Mouse (Mus musculus) CD4-positive, CD25-positive, alpha-beta regulatory T cell, adult 4 months (primary cell): ENCODE measurements around the gene Blm. TPM values are rescaled to one million over a fixed set of nuclear protein-coding genes. Genes with fewer than 3 reads are reported as not detected.

Experiments used
- ATAC-seq: one replicate; pipeline ENCODE4 v1.8.0; 2017
- polyA plus RNA-seq, 2 experiments: library from polyadenylated mRNA; unstranded; fragments of 100-300 nt; shearing (Covaris generic); gene quantifications; one replicate each; pipeline ENCODE4 v1.2.1; 2017

Gene Blm
- polyA plus RNA-seq, 2 experiments from 2014 or later: 6.1 to 8.8 TPM

DNA sequence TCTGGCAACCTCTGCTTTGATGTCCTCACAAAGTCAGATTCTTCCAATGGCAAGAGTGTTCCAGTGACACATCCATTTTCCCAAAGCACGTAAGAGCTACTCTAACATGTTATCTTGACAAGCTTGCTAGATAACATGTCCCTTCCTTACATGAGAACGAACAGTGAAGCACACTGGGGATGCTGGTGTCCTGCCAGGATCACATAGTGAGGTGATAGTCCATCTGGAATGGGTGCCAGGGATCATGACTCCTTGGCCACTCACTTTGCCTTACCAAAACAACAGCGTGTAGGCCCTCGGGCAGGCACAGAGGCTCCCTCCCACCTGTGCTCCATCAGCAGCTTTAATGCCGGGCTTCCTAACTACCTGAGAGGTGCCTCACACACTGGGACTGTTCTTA, 74.7 kb downstream of the Blm start:
- no peak for ATAC-seq

- no peak for ATAC-seq
These were observed 77.0 kb downstream of the Blm start for GRCm38 (mm10) chr7:80457831-80458343.

GRCm38 (mm10) chr7:80457241-80457640, 77.7 kb downstream of the Blm start:
- ATAC-seq: no peak

DNA sequence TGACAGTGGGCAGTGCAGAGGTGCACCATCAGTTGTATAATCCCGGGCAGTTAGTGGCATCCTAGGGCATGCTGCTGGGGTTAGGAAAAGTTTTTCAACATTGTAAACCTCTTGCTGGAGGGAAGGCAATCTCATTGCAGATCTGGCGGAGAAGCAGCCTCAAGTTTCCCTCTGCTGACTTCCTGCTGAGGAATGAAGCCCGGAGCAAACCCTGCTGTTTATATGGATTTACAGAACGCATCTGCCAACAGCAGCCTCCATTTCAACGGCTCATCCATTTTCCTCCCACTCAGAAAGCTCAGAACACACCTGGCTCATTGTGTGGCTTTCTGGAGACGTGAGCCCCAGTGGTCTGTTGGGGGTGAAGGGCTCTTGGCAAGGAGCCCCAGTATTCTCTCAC, 78.6 kb downstream of the Blm start:
- ATAC-seq: no peak

DNA sequence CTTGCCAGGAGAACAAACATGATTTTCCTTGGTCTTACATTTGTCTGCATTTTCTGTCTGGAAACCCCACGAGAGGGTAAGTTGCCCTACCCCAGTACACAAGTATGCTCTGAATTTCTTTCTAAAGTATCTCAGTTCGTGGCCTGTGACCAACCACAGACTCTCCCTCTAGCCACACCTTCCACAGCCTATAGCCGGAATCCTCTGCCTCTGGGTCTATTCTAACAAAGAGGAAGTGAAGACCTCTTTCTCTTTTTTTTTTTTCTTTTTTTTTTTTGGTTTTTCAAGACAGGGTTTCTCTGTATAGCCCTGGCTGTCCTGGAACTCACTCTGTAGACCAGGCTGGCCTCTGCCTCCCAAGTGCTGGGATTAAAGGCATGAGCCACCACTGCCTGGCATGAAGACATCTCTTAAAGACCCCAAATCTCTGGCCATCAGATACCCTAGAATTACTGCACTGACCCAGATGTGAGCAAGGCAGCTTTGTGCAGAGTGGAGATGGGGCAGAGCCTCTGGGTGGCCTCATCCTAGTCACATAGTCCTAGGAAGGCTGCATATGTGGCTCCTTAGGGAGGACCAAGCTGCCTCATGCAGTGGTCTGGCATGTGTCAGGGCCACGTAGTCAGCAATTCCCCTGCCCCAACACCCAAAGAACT, 79.3 kb downstream of the Blm start:
- no peak for ATAC-seq

GRCm38 (mm10) chr7:80454786-80455185, 80.1 kb downstream of the Blm start:
- ATAC-seq: no peak

- no peak for ATAC-seq
These were observed 80.9 kb downstream of the Blm start for GRCm38 (mm10) chr7:80453997-80454396.

GRCm38 (mm10) chr7:80453121-80453520, 81.8 kb downstream of the Blm start:
- no peak for ATAC-seq

- no peak for ATAC-seq
These were observed 82.7 kb downstream of the Blm start for GRCm38 (mm10) chr7:80452241-80452640.

DNA sequence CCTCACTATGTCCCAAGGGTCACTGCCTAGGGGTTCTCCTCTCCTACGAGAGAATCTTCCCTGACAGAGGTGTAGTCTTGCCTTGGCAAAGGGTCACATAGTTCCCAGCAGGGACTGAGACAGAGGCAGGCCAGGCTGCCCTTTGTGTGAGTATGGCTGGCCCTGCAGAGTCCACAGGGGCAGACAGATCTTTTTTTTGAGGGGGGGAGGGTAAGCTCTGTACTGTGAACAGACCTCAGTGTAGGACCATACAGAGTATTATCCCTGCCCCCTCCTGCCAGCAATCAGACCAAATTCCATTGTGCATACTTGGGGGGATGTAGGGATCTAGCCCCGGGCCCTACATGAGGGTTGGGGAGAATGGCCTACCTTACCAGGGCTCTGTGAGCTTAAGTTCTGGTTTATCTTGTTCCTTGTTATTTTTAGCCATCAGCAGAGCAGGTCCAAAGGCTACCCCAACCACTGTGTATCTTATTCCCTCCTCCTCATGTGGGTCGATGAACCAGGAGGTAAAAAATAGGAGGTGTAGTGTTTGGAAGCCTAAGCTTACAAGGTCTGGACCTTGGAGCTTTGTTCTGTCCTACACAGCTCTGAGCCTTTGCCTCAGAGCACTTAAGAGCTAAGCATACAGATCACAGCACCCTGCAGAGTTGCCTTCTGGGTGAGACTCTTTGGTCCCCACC, 83.2 kb downstream of the Blm start:
- ATAC-seq: no peak

GRCm38 (mm10) chr7:80450354-80450753, 84.6 kb downstream of the Blm start:
- no peak for ATAC-seq

DNA sequence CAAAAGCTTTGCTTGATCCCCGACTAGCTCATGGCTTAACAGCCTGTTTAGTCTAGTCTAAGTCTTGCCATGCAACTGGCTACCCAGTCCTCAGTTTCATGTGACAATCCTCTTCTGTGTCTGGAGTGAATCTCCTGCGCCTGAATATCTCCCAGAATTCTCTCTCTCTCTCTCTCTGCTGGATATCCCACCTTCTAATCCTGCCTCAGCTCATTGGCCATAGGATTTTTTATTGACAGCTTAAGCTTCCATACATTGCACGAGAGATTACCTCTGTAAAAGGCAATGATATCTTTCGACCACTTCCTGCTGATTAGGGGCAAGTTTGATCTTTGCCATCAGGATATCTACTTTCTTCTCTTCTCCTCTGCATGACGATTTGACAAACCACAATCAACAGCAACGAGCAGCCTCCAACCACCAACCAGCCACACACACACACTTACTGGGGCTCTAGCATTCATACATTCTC, 85.3 kb downstream of the Blm start:
- ATAC-seq: peak; percentile 86

DNA sequence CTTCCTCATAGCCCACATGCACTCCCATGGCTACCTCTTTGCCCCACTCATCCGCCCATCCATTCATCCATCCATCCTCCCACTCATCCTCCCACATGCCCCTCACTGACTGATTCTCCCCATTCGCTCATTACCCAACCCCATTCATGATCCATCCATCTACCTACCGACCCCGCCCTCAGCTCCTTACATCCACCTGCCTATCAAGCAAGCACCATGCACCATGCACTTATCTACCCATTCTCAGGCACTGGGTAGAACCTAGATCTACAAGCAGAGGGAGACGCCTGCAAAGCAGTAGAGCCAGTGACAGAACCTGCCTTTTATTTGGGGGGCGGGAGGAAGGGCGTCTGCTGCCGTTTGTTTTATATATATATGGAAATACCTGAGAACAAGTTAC, 87.6 kb downstream of the Blm start:
- ATAC-seq: no peak

- ATAC-seq: no peak
These were observed 88.6 kb downstream of the Blm start for GRCm38 (mm10) chr7:80446221-80446878.

DNA sequence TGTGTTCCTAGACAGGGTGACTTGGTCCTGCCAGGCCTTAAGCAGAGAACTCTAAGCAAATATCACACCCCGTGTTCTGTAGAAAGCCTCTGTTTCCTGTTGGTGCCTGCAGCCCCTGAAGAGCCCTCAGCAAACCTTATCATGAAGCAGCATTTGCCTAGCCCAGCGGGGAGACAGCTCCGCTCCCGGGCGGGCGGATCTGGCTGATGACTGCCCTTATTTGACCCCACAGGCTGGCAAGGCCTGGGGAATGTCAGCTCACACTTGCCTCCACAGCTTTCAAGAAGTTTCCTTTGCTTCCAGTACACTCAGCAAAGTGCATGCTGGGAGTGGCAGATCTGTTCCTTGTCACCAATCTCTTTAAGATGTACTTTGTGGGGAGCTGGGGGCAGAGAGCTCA, 89.4 kb downstream of the Blm start:
- peak; percentile 22 for ATAC-seq

DNA sequence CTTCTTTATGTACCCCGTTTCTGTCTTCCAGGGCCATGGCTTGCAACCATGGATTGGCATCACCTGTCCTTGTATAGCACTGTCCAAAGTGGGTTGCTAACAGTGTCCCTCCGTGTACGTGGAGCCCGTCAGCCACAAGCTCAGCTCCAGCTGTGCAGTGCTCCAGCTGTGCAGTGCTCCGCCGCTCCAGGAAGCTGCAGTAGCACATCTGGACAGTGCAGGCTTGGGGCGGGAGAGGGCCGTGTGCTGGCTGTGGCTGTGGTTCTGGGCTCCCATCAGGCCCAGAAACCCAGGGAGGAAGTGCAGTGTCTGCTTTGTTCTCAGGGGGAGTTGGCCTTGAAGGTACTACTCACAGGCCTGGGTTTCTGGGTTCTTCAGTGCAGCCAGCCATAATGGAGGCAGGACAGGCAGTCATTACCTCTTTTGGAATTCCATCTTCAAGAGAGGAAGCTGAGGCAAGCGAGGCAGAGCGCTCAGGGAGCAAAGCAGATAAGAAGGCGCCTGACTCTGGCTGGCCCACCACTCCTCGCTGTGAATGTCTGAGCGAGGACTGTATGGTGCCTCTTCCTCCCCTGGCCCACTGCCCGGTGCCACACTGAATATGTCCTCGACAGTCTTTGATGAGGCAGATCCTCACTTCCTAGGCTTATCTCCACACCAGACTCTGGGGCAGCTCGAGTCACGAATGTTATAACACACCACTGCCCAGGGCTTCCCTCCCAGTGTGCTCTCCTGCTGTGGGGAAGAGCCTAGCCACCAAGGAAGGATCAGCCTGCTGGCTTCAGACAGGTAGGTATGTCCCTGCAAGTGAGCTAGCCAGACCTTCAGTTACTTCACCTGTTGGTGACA, 90.3 kb downstream of the Blm start:
- ATAC-seq: no peak

DNA sequence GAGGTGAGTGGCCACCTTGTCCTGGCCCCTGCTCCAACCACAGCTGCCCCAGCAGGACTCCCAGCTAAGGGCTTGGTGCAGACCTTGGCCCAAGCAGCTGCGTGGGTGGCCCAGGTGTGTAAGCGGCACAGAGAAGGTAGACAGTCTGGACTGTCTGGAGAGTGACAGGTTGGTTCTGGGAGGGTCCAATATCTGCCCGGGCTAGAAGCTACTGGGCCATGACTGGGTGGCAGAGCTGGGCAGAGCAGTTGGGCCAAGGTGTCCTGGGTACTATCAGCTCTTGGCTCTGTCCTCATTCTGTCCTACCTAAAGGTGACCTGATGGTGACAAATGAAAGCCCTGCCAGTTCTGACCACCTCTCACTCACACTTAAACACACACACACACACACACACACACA, 91.8 kb downstream of the Blm start:
- no peak for ATAC-seq

DNA sequence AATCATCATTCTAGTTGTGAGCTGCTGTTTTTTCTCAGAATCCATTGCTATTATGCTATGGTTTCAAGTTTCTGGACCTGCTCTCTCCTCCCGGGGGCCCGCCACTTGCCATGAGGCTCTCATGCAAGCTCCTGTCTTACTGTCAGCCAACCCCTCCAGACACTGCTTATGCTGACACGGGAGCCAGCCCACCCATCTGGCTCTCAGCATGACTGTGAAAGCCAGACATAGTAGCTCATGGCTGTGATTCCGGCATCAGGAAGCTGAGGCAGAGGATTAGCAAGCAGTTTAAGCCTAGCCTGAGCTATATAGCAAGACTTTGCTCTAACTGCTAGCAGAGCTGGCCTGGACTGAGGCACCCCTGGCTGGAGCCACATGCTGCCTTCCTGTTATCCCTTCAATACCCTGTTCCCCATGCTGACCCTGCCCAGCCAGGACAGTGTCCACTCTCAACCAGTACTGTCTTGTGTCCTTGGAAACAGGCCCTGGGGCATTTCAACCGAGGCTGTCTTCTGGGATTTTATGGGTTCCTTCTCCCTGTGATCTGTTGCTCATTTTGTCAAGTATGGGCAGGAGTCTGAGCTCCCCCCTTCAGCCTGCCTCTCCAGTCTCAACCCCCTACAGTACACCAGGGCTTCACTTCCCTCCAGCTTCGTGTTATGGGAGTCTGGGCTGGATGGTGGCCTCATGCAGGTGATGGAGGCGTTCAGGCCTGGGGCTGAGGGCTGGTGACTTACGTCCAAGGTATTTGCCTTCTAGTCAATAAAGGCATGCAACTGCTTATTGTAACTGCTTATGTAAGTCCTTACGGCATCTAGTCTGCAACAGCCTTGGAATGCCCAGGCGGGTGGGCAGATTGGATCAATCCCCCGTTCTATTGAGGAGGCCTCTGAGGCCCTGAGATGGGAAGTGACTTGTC, 92.7 kb downstream of the Blm start:
- ATAC-seq: no peak

DNA sequence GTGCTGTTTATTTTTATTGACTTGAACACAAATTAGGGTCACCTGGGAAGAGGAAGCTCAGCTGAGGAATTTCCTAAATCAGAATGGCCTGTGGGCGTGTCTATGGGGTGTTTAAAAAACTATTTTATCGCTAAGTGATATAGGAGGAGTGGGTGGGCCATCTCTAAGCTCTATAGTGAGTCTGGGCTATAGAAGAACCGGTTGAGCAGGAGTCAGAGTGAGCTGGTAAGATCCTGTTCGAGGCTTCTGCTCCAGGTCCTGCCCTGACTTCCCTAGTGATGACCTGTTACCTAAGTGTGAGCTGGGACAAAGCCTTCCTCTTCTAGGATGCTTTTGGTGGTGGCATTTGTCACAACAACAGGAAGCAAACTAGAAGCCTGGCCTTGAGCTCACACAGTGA, 94.2 kb downstream of the Blm start:
- no peak for ATAC-seq

GRCm38 (mm10) chr7:80439789-80440488, 95.0 kb downstream of the Blm start:
- ATAC-seq: no peak
